In the genomic region with DNA sequence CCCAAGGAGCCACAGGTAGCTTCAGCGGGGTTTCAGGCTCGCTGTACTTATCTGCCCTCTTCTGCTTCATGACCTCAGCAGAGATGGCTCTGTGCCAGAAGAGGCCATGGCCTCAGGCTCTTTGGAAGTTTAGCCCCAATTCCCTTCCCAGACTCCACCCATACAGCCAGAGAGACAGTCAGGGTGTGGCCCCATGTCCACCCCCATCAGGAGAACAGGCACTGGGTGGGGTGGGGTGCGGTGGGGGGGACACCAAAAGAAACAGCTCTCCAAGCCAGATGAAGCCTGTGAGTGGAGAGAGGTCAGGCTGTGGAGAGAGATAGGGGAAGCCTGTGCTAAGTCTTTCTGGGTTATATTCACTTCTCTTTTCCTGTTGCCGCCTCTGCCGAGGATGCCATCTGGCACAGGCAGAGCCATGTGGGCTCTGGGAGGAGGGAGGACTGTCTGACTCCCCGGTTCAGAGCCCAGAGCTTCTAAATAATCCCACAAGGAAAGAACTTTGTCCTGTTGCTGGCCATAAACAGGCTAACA, we compare ENCODE assay signal across 8 mouse cellular contexts. TPM values are rescaled to one million over a fixed set of nuclear protein-coding genes. Genes with fewer than 3 reads are reported as not detected.
DNase-seq lines count a peak whose midpoint lies in the region; ATAC-seq lines count a peak whose summit lies in the region.

No protein-coding gene starts in this region.

- H3K9ac ChIP-seq in limb, embryonic 15.5 days = peak overlapping the region; percentile 43
- H3K9ac ChIP-seq in midbrain, embryonic 15.5 days = no peak overlapping the region

- peaks cover 35% of the 10 kb centered on the region for H3K4me1 ChIP-seq in limb, embryonic 15.5 days
- peaks cover 12% of the 10 kb centered on the region for H3K4me1 ChIP-seq in midbrain, embryonic 15.5 days

- H3K4me3 ChIP-seq in limb, embryonic 15.5 days = peak overlapping the region; percentile 45
- no peak overlapping the region for H3K4me3 ChIP-seq in midbrain, embryonic 15.5 days

- 13% methylated on average over 6 of the region's 6 CpGs for WGBS in limb, embryonic 15.5 days
- 43% methylated on average over 6 of the region's 6 CpGs for WGBS in midbrain, embryonic 15.5 days

- ATAC-seq in limb, embryonic 15.5 days (ENCODE audit: insufficient number of reproducible peaks, low FRiP score, low TSS enrichment, low read depth) = no peak; the same call in 1 of the 2 replicates
- no peak for ATAC-seq in midbrain, embryonic 15.5 days (replicated peaks)

- H3K9me3 ChIP-seq in limb, embryonic 15.5 days = no peaks in the 10 kb centered on the region
- H3K9me3 ChIP-seq in midbrain, embryonic 15.5 days = no peaks in the 10 kb centered on the region

- H3K4me2 ChIP-seq in limb, embryonic 15.5 days = peak overlapping the region; percentile 70
- peak overlapping the region; percentile 44 for H3K4me2 ChIP-seq in midbrain, embryonic 15.5 days

- peak overlapping the region; percentile 87 for H3K27ac ChIP-seq in limb, embryonic 15.5 days
- no peak overlapping the region for H3K27ac ChIP-seq in midbrain, embryonic 15.5 days

- H3K27me3 ChIP-seq in limb, embryonic 15.5 days = no peaks in the 10 kb centered on the region
- no peaks in the 10 kb centered on the region for H3K27me3 ChIP-seq in midbrain, embryonic 15.5 days (replicated peaks)

- DNase-seq in spleen, adult 18-20 months = peak; percentile 26 to 46
- DNase-seq in spleen, adult 12 weeks (ENCODE audit: low spot score) = no peak
- peak; percentile 40 to 50 for DNase-seq in cerebellum, postnatal 10 days
- DNase-seq in heart, adult 18-20 months = peak; percentile 82 to 88
- DNase-seq in kidney, adult 11 months = peak; percentile 40
- peak; percentile 48 for DNase-seq in testis, postnatal 14 days (ENCODE audit: low spot score)

- peaks cover 30% of the 10 kb centered on the region for H3K36me3 ChIP-seq in limb, embryonic 15.5 days
- H3K36me3 ChIP-seq in midbrain, embryonic 15.5 days (replicated peaks) = no peaks in the 10 kb centered on the region

RNA-seq across cellular contexts. Expression of gene Calhm2, which starts 1.0 kb away (rescaled TPM):
- total RNA-seq in heart, adult 18-20 months (2021) = 1 to 10 TPM; 3.9 to 6.1 TPM
- 13.0 and 13.6 TPM in 2 replicates for polyA plus RNA-seq in limb, embryonic 15.5 days (2015; fragmentation: Nextera tagmentation; extraction: Ambion mirVana)
- polyA plus RNA-seq in midbrain, embryonic 15.5 days (2015; fragmentation: Nextera tagmentation; extraction: Ambion mirVana) = 1.1 and 1.5 TPM in 2 replicates

RNA-seq across cellular contexts. Expression of gene Calhm1, which starts 6.9 kb away (rescaled TPM):
- not detected for total RNA-seq in heart, adult 18-20 months (2021)
- polyA plus RNA-seq in limb, embryonic 15.5 days (2015; fragmentation: Nextera tagmentation; extraction: Ambion mirVana) = not detected in 2 replicates
- polyA plus RNA-seq in midbrain, embryonic 15.5 days (2015; fragmentation: Nextera tagmentation; extraction: Ambion mirVana) = not detected in 2 replicates

RNA-seq across cellular contexts. Expression of gene Calhm3, which starts 20.4 kb away (rescaled TPM):
- total RNA-seq in heart, adult 18-20 months (2021) = not detected
- polyA plus RNA-seq in limb, embryonic 15.5 days (2015; fragmentation: Nextera tagmentation; extraction: Ambion mirVana) = not detected in 2 replicates
- not detected in 2 replicates for polyA plus RNA-seq in midbrain, embryonic 15.5 days (2015; fragmentation: Nextera tagmentation; extraction: Ambion mirVana)

RNA-seq across cellular contexts. Expression of gene Neurl1a, which starts 41.5 kb away (rescaled TPM):
- 1 to 10 TPM; 1.9 TPM for total RNA-seq in heart, adult 18-20 months (2021)
- polyA plus RNA-seq in limb, embryonic 15.5 days (2015; fragmentation: Nextera tagmentation; extraction: Ambion mirVana) = 6.2 and 8.2 TPM in 2 replicates
- polyA plus RNA-seq in midbrain, embryonic 15.5 days (2015; fragmentation: Nextera tagmentation; extraction: Ambion mirVana) = 14.8 and 15.0 TPM in 2 replicates

RNA-seq across cellular contexts. Expression of gene Pdcd11, which starts 46.5 kb away (rescaled TPM):
- total RNA-seq in heart, adult 18-20 months (2021) = 10 to 100 TPM; 11.2 to 12.9 TPM
- 7.7 and 8.8 TPM in 2 replicates for polyA plus RNA-seq in limb, embryonic 15.5 days (2015; fragmentation: Nextera tagmentation; extraction: Ambion mirVana)
- polyA plus RNA-seq in midbrain, embryonic 15.5 days (2015; fragmentation: Nextera tagmentation; extraction: Ambion mirVana) = 6.6 and 6.8 TPM in 2 replicates
